Mouse (Mus musculus): ENCODE measurements at regions not wholly inside any gene's neighbourhood (a gene's known extent, or its start where the extent isn't known, plus 50 kb on each side); places are given as distances from the start of the nearest gene placed in this dataset.

- no peak overlapping the region for H3K4me3 ChIP-seq
- no peaks in the 10 kb centered on the region for H3K9me3 ChIP-seq
- WGBS: 80% methylated on average over 1 of the region's 1 CpGs
- H3K27ac ChIP-seq (replicated peaks): no peak overlapping the region
- no peak overlapping the region for H3K9ac ChIP-seq (replicated peaks)
- H3K4me2 ChIP-seq (replicated peaks): no peak overlapping the region
- no peak for ATAC-seq (ENCODE audit: low FRiP score, low read depth)
- no peaks in the 10 kb centered on the region for H3K4me1 ChIP-seq
- no peaks in the 10 kb centered on the region for H3K36me3 ChIP-seq
- no peaks in the 10 kb centered on the region for H3K27me3 ChIP-seq
Observed at GRCm38 (mm10) chr16:27783978-27784377, 395.3 kb downstream of the Ccdc50 start.

- no peak overlapping the region for H3K4me2 ChIP-seq (replicated peaks)
- 75% methylated on average over 1 of the region's 1 CpGs for WGBS
- H3K4me1 ChIP-seq: no peaks in the 10 kb centered on the region
- no peak for ATAC-seq (ENCODE audit: low FRiP score, low read depth)
- H3K9ac ChIP-seq (replicated peaks): no peak overlapping the region
- no peak overlapping the region for H3K4me3 ChIP-seq
- no peaks in the 10 kb centered on the region for H3K36me3 ChIP-seq
- H3K27me3 ChIP-seq: no peaks in the 10 kb centered on the region
- no peak overlapping the region for H3K27ac ChIP-seq (replicated peaks)
- no peaks in the 10 kb centered on the region for H3K9me3 ChIP-seq
Observed at GRCm38 (mm10) chr16:27793406-27793805, 404.7 kb downstream of the Ccdc50 start.

DNA sequence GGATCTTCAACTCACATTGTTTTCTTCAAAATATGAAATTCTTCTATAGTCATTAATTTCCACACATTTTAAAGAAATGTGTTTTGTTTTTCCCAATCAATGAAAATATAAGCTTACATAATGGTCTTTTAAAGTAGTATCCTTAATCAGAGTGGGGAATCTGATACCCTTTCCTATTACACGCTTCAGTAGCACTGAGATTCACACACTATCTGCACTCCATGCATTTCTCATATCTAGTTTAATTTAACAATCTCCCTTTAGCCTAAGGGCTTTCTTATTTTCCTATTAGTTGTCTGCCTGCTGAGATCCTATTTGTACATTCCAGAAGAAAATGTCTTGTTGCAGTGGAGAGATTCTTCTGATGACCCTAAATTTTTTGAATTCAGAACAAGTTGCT is 406.2 kb downstream of the Ccdc50 start:
- ATAC-seq (ENCODE audit: low FRiP score, low read depth): no peak
- H3K4me1 ChIP-seq: no peaks in the 10 kb centered on the region
- no peak overlapping the region for H3K27ac ChIP-seq (replicated peaks)
- WGBS: 92% methylated on average over 1 of the region's 1 CpGs
- no peak overlapping the region for H3K9ac ChIP-seq (replicated peaks)
- no peak overlapping the region for H3K4me3 ChIP-seq
- no peaks in the 10 kb centered on the region for H3K9me3 ChIP-seq
- H3K36me3 ChIP-seq: no peaks in the 10 kb centered on the region
- no peak overlapping the region for H3K4me2 ChIP-seq (replicated peaks)
- no peaks in the 10 kb centered on the region for H3K27me3 ChIP-seq

DNA sequence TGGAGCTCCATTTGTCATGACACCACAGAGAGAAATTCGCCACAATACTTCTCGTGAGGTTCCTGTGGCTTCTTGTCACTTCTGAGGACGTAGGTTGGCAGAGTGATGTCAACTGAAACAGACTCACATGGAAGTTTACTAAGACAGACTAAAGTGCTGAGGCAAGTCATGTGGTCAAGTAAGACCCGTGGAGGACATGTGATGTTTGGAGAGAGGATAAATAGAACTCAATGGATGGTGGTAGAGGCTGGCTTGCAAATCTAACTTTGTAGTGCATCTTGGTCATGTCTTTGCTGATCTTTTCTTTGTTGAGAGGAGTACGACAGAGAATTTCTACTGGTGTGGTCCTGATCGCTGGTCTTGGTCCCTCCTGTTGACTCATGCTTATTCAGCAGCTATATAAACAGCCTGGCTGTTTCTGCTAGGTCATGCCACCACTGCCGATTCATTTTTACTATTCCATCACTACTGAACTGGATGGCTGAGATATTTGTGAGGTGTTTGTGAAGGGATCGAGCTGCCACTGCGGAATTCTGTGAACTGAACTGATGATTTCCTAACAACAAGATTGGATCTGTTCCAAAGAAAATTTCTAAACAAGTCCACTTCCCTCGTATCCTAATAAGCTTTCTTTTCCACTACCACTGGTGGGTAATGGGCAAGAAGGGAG is 407.6 kb downstream of the Ccdc50 start:
- Histone ChIP-seq H3K27ac (replicated peaks) (no peak overlapping the region), H3K9ac (replicated peaks) (no peak overlapping the region), H3K27me3 (no peaks in the 10 kb centered on the region), H3K4me1 (no peaks in the 10 kb centered on the region), H3K9me3 (no peaks in the 10 kb centered on the region), H3K4me2 (replicated peaks) (no peak overlapping the region), H3K4me3 (no peak overlapping the region), H3K36me3 (no peaks in the 10 kb centered on the region)
- ATAC-seq (ENCODE audit: low FRiP score, low read depth): no peak
- WGBS: 90% methylated on average over 10 of the region's 10 CpGs

GRCm38 (mm10) chr16:27814476-27814875 is 425.8 kb downstream of the Ccdc50 start:
- H3K27ac ChIP-seq (replicated peaks): no peak overlapping the region
- no peaks in the 10 kb centered on the region for H3K9me3 ChIP-seq
- no peak overlapping the region for H3K4me3 ChIP-seq
- 67% methylated on average over 1 of the region's 1 CpGs for WGBS
- no peaks in the 10 kb centered on the region for H3K36me3 ChIP-seq
- H3K4me2 ChIP-seq (replicated peaks): no peak overlapping the region
- H3K27me3 ChIP-seq: no peaks in the 10 kb centered on the region
- peak; percentile 56 for ATAC-seq (ENCODE audit: low FRiP score, low read depth)
- H3K4me1 ChIP-seq: peaks cover 2% of the 10 kb centered on the region; the same call in 1 of the 2 replicates
- H3K9ac ChIP-seq (replicated peaks): no peak overlapping the region
